In genomic region chr1:98095991-98096330, GRCm38 (mm10) we compare ENCODE assay signal across 7 mouse cellular contexts. TPM values are rescaled to one million over a fixed set of nuclear protein-coding genes. Genes with fewer than 3 reads are reported as not detected.
A peak's percentile ranks its signal among the peaks of the same experiment; 100 is the strongest.
DNase-seq lines count a peak whose midpoint lies in the region; ATAC-seq and TF ChIP-seq lines count a peak whose summit lies in the region.

No protein-coding gene starts in this region.

- no peak for TF ChIP-seq EP300 in lung, postnatal 0 days (IDR thresholded peaks at IDR 0.05)

- no peaks in the 10 kb centered on the region for H3K9me3 ChIP-seq in lung, postnatal 0 days (ENCODE audit: low read length)
- H3K9me3 ChIP-seq in forebrain, embryonic 12.5 days, result no peaks in the 10 kb centered on the region
- H3K9me3 ChIP-seq in limb, embryonic 15.5 days, result no peaks in the 10 kb centered on the region
- no peaks in the 10 kb centered on the region for H3K9me3 ChIP-seq in stomach, embryonic 15.5 days

- no peaks in the 10 kb centered on the region for H3K4me1 ChIP-seq in lung, postnatal 0 days (ENCODE audit: insufficient read depth, low read depth, low read length)
- peaks cover 15% of the 10 kb centered on the region for H3K4me1 ChIP-seq in forebrain, embryonic 12.5 days
- H3K4me1 ChIP-seq in limb, embryonic 15.5 days, result peaks cover 8% of the 10 kb centered on the region
- H3K4me1 ChIP-seq in stomach, embryonic 15.5 days, result peaks cover 3% of the 10 kb centered on the region; the same call in 1 of the 2 replicates

- peak overlapping the region; percentile 74 for H3K4me3 ChIP-seq in lung, postnatal 0 days (ENCODE audit: low read depth, low read length)
- peak overlapping the region; percentile 73 for H3K4me3 ChIP-seq in forebrain, embryonic 12.5 days (replicated peaks)
- peak overlapping the region; percentile 76 for H3K4me3 ChIP-seq in limb, embryonic 15.5 days
- peak overlapping the region; percentile 84 for H3K4me3 ChIP-seq in stomach, embryonic 15.5 days (replicated peaks)

- no peak for DNase-seq in lung, postnatal 0 days (ENCODE audit: low spot score)
- DNase-seq in lung, postnatal 10 days, result no peak
- no peak for DNase-seq in right cerebral cortex, postnatal 14 days
- DNase-seq in MN1 (ENCODE audit: low spot score), result no peak

- ATAC-seq in lung, postnatal 0 days, result no peak
- no peak for ATAC-seq in forebrain, embryonic 12.5 days (ENCODE audit: low FRiP score)
- no peak for ATAC-seq in limb, embryonic 15.5 days (ENCODE audit: insufficient number of reproducible peaks, low FRiP score, low TSS enrichment, low read depth)
- ATAC-seq in stomach, embryonic 15.5 days (ENCODE audit: insufficient read depth, low FRiP score, low read depth), result no peak

- no peaks in the 10 kb centered on the region for H3K27me3 ChIP-seq in lung, postnatal 0 days (replicated peaks; ENCODE audit: insufficient read depth, low read length)
- H3K27me3 ChIP-seq in forebrain, embryonic 12.5 days, result peaks cover 6% of the 10 kb centered on the region; the same call in 1 of the 2 replicates
- H3K27me3 ChIP-seq in limb, embryonic 15.5 days, result no peaks in the 10 kb centered on the region
- no peaks in the 10 kb centered on the region for H3K27me3 ChIP-seq in stomach, embryonic 15.5 days (replicated peaks)

- WGBS in lung, postnatal 0 days, result 26% methylated on average over 9 of the region's 9 CpGs
- 33% methylated on average over 9 of the region's 9 CpGs for WGBS in forebrain, embryonic 12.5 days
- WGBS in limb, embryonic 15.5 days, result 31% methylated on average over 9 of the region's 9 CpGs
- WGBS in stomach, embryonic 15.5 days, result 34% methylated on average over 9 of the region's 9 CpGs

- H3K4me2 ChIP-seq in lung, postnatal 0 days (replicated peaks; ENCODE audit: low read depth, low read length), result peak overlapping the region; percentile 85
- H3K4me2 ChIP-seq in forebrain, embryonic 12.5 days, result peak overlapping the region; percentile 70
- peak overlapping the region; percentile 89 for H3K4me2 ChIP-seq in limb, embryonic 15.5 days
- peak overlapping the region; percentile 88 for H3K4me2 ChIP-seq in stomach, embryonic 15.5 days

- H3K27ac ChIP-seq in lung, postnatal 0 days (ENCODE audit: low read length), result no peak overlapping the region
- H3K27ac ChIP-seq in forebrain, embryonic 12.5 days, result no peak overlapping the region; the same call in 1 of the 2 replicates
- peak overlapping the region; percentile 84 for H3K27ac ChIP-seq in limb, embryonic 15.5 days
- peak overlapping the region; percentile 84; the same call in 1 of the 2 replicates for H3K27ac ChIP-seq in stomach, embryonic 15.5 days

- H3K36me3 ChIP-seq in lung, postnatal 0 days (ENCODE audit: insufficient read depth, low read length), result no peaks in the 10 kb centered on the region
- no peaks in the 10 kb centered on the region for H3K36me3 ChIP-seq in forebrain, embryonic 12.5 days (replicated peaks)
- H3K36me3 ChIP-seq in limb, embryonic 15.5 days, result no peaks in the 10 kb centered on the region
- no peaks in the 10 kb centered on the region for H3K36me3 ChIP-seq in stomach, embryonic 15.5 days

- no peak for TF ChIP-seq CTCF in lung, postnatal 0 days (IDR thresholded peaks at IDR 0.05)

- H3K9ac ChIP-seq in lung, postnatal 0 days (replicated peaks; ENCODE audit: low read depth), result peak overlapping the region; percentile 64
- H3K9ac ChIP-seq in forebrain, embryonic 12.5 days, result peak overlapping the region; percentile 82
- peak overlapping the region; percentile 76 for H3K9ac ChIP-seq in limb, embryonic 15.5 days
- peak overlapping the region; percentile 60 for H3K9ac ChIP-seq in stomach, embryonic 15.5 days

RNA-seq across cellular contexts. Expression of gene Pam, which starts 0.5 kb away (rescaled TPM):
- polyA plus RNA-seq in lung, postnatal 0 days (2015; fragmentation: Nextera tagmentation; extraction: Ambion mirVana), result 90.3 and 96.6 TPM in 2 replicates
- 25.4 and 29.8 TPM in 2 replicates for polyA plus RNA-seq in forebrain, embryonic 12.5 days (2016; fragmentation: Nextera tagmentation; extraction: Ambion mirVana)
- polyA plus RNA-seq in limb, embryonic 15.5 days (2015; fragmentation: Nextera tagmentation; extraction: Ambion mirVana), result 46.9 and 55.7 TPM in 2 replicates
- polyA plus RNA-seq in stomach, embryonic 15.5 days (2015; fragmentation: Nextera tagmentation; extraction: Ambion mirVana), result 55.5 and 60.2 TPM in 2 replicates

Comparison
In these comparisons a context has a peak if more than half of its experiments do, and no peak if none do; other contexts are left out.
1. H3K27ac ChIP-seq: peak in limb, embryonic 15.5 days (single experiment) and stomach, embryonic 15.5 days (single experiment); none in lung, postnatal 0 days (single experiment) and forebrain, embryonic 12.5 days (single experiment).
2. Peak in every context shown above with its lines, with median percentiles within 50 percentile points of each other: H3K4me2 ChIP-seq, H3K4me3 ChIP-seq and H3K9ac ChIP-seq.